Mouse (Mus musculus) lung, postnatal 0 days (tissue): Measurements from ENCODE around the gene Tead1. TPM values are rescaled to one million over a fixed set of nuclear protein-coding genes. Genes with fewer than 3 reads are reported as not detected.
A peak's percentile ranks its signal among the peaks of the same experiment; 100 is the strongest.

Experiments used
- ATAC-seq: fragments of 200-750 bp; cut with Nextera tagmentation; 2 replicates; pipeline ENCODE4 v1.8.0; 2017; ENCODE audit warnings: moderate library complexity
- DNase-seq: peaks from one replicate; pipeline ENCODE4 v3.0.0-alpha.2; 2016; ENCODE audit warnings: low spot score
- H3K27ac ChIP-seq: fragments of 300-500 bp; sonication (generic); 2 replicates; pipeline ENCODE4 v1.5.1; 2014; ENCODE audit warnings: antibody characterized with exemption, mild to moderate bottlenecking, low read length, mixed read lengths
- H3K27me3 ChIP-seq: fragments of 300-500 bp; sonication (generic); replicated peaks from 2 replicates; pipeline ENCODE4 v1.6.1; 2014; ENCODE audit warnings: low read length, mixed read lengths; ENCODE audit not compliant: insufficient read depth
- H3K36me3 ChIP-seq: fragments of 300-500 bp; sonication (generic); 2 replicates; pipeline ENCODE4 v1.6.1; 2014; ENCODE audit warnings: low read length, mixed read lengths; ENCODE audit not compliant: insufficient read depth
- H3K4me1 ChIP-seq: fragments of 300-500 bp; sonication (generic); 2 replicates; pipeline ENCODE4 v1.6.1; 2014; ENCODE audit warnings: antibody characterized with exemption, low read depth, low read length, mixed read lengths; ENCODE audit not compliant: insufficient read depth
- H3K4me2 ChIP-seq: fragments of 300-500 bp; sonication (generic); replicated peaks from 2 replicates; pipeline ENCODE4 v1.6.1; 2014; ENCODE audit warnings: low read depth, mild to moderate bottlenecking, low read length, moderate library complexity, mixed read lengths
- H3K4me3 ChIP-seq: fragments of 300-500 bp; sonication (generic); 2 replicates; pipeline ENCODE4 v1.5.1; 2014; ENCODE audit warnings: low read depth, low read length
- H3K9ac ChIP-seq: fragments of 300-500 bp; sonication (generic); replicated peaks from 2 replicates; pipeline ENCODE4 v1.6.1; 2014; ENCODE audit warnings: low read depth, mild to moderate bottlenecking
- H3K9me3 ChIP-seq: fragments of 300-500 bp; sonication (generic); 2 replicates; pipeline ENCODE4 v1.6.1; 2016; ENCODE audit warnings: low read length, mixed read lengths
- CTCF ChIP-seq: IDR thresholded peaks from 2 replicates; pipeline ENCODE4 v1.5.1; 2016; ENCODE audit warnings: antibody characterized with exemption, mild to moderate bottlenecking
- EP300 ChIP-seq: IDR thresholded peaks from 2 replicates; pipeline ENCODE4 v1.6.1; 2016; ENCODE audit warnings: antibody characterized with exemption, mild to moderate bottlenecking, control low read depth
- WGBS: fragments of 180-500 bp; shearing (Covaris S2); extraction: QIAGEN DNeasy Blood & Tissue Kit; methylation state at CpG from one replicate; pipeline ENCODE4 v1.1.7; 2014; 5-methylcytosine and 5-hydroxymethylcytosine counted together
- polyA plus RNA-seq: library from polyadenylated mRNA; unstranded; fragments of >200 nt; fragmentation: Nextera tagmentation; extraction: Ambion mirVana; gene quantifications from 2 replicates; pipeline ENCODE4 v1.2.1, GENCODE M21; 2015

Gene Tead1
- polyA plus RNA-seq, 1 experiment from 2014 or later: 23.0 TPM

DNA sequence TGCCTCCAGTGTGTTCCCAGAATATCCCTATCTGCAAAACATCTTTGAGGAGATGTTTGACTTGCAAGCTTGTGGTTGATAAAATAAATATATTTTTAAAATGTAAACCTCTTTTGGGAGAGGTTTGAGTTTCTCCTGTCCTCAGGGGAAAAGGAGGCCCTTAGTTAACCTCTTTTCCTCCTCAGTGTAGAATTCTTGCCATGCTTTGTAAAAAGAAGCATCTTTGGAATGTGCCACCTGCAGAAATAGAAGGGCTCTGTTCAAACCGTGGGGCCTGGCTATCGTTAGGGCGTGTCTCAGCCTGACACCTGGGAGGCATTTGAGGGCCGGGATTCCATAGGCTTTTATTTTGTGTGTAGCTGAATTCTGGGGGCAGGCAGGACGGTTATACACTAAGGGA, 51.1 kb downstream of the Tead1 start:
- peak; percentile 60 for ATAC-seq
- Histone ChIP-seq H3K36me3 (no peaks in the 10 kb centered on the region), H3K4me1 (peaks cover 8% of the 10 kb centered on the region; the same call in 1 of the 2 replicates), H3K4me3 (no peak overlapping the region), H3K9ac (no peak overlapping the region), H3K9me3 (no peaks in the 10 kb centered on the region), H3K27me3 (no peaks in the 10 kb centered on the region), H3K4me2 (no peak overlapping the region), H3K27ac (0 out of 2 replicates have a peak overlapping the region, but pooled peaks have one; percentile 27)
- DNase-seq: peak; percentile 52
- TF ChIP-seq CTCF: no peak
- TF ChIP-seq EP300: peak; percentile 98
- WGBS: 52% methylated on average over 5 of the region's 5 CpGs

DNA sequence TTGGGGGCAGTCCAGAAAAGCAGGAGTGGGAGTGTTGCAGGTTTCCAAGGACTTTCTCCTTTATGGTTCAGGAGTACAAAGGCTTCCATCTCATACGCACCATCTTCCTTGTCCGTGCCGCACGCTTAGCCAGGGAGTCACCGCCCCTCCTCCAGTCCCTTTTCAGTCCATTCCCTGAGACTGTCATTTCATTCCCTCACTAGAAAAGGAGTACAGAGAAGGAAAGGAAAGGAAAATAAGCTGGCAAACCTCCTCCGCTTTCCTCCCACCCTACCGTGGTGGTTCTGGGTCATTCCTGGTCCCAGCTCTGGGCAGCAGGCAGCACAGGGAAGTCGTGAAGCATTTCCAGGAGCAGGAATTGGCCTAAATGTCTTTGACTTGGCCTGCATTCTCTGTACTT, 52.5 kb downstream of the Tead1 start:
- H3K27ac ChIP-seq: peak overlapping the region; percentile 27; the same call in 1 of the 2 replicates

DNA sequence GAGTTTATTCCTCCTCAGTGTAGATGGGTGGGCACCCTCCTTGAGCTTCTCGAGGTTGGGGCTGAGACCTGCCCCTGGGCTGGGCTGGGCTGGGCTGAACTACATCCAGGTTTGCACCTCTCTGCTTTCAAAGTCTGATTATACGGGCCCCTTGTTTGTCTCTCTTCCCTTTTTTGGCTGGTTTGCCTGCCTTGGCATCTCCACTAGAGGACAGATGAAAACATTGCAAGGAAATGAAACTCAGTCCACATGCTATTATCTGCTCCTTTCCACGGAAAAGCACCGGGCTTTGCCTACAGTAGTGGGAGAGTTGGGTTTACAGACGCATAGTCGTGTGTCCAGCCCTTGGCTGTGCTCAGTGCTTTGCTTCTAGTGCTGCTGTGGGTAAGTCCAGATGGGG, 60.1 kb downstream of the Tead1 start:
- no peaks in the 10 kb centered on the region for H3K36me3 ChIP-seq
- H3K4me2 ChIP-seq: no peak overlapping the region
- H3K27me3 ChIP-seq: no peaks in the 10 kb centered on the region
- TF ChIP-seq CTCF: peak; percentile 16; the same call in 1 of the 2 replicates
- no peak for TF ChIP-seq EP300
- H3K4me3 ChIP-seq: no peak overlapping the region
- DNase-seq (no peak), ATAC-seq (no peak)
- H3K9ac ChIP-seq: no peak overlapping the region
- no peaks in the 10 kb centered on the region for H3K9me3 ChIP-seq
- H3K4me1 ChIP-seq: peaks cover 14% of the 10 kb centered on the region; the same call in 1 of the 2 replicates
- 52% methylated on average over 6 of the region's 6 CpGs for WGBS
- no peak overlapping the region for H3K27ac ChIP-seq

More for the DNA sequence above, 52.5 kb downstream of the Tead1 start:
- TF ChIP-seq CTCF (no peak), EP300 (no peak)
- Histone ChIP-seq H3K27me3 (no peaks in the 10 kb centered on the region), H3K36me3 (no peaks in the 10 kb centered on the region), H3K9ac (no peak overlapping the region), H3K9me3 (no peaks in the 10 kb centered on the region), H3K4me3 (no peak overlapping the region), H3K4me1 (peaks cover 8% of the 10 kb centered on the region; the same call in 1 of the 2 replicates), H3K4me2 (no peak overlapping the region)
- WGBS: 54% methylated on average over 8 of the region's 8 CpGs
- no peak for ATAC-seq
- no peak for DNase-seq

DNA sequence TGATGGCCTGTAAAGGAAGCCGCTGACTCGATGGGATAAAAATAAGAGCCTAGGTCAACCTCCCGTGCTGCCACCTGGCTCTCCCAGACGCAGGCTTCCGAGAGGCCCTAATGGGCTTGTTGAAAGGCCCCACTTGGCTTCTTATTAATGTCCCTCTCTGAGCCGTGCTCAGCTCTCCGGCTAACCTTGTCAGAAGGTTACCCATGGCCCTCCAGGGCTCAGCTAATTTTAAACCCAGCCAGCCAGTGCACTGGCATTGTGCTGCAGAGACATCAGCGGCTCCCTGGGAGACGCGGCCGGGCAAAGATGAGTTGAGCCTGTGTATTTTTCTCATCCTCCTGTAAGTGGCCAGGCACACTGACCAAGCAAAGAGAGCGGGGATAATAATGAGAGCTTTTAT, 62.7 kb downstream of the Tead1 start:
- no peak overlapping the region for H3K9ac ChIP-seq
- TF ChIP-seq CTCF (no peak), EP300 (no peak)
- no peaks in the 10 kb centered on the region for H3K36me3 ChIP-seq
- ATAC-seq (no peak), DNase-seq (no peak)
- H3K9me3 ChIP-seq: no peaks in the 10 kb centered on the region
- H3K4me3 ChIP-seq: no peak overlapping the region
- H3K27ac ChIP-seq: no peak overlapping the region
- peaks cover 14% of the 10 kb centered on the region; the same call in 1 of the 2 replicates for H3K4me1 ChIP-seq
- no peaks in the 10 kb centered on the region for H3K27me3 ChIP-seq
- 52% methylated on average over 12 of the region's 12 CpGs for WGBS
- H3K4me2 ChIP-seq: no peak overlapping the region

DNA sequence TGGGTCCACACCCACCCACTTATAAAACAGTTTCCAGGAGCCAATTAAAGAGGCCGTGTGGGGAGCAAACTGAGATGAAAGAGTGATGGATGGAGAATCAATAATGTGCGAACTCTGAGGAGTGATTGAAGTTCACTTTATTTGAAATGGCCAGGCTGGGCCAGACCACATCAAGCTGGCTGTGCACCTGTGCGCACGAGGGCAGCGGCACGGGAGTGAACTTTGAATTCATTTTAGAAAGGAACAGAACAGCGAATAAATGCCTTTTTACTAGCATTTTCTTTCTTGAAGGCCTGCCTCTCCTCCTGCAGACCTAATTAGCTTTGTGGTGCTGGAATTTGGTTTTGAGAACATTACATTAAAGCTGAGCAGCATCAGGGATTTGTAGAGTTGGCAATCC, 63.9 kb downstream of the Tead1 start:
- ATAC-seq (no peak), DNase-seq (no peak)
- Histone ChIP-seq H3K9ac (no peak overlapping the region), H3K4me2 (no peak overlapping the region), H3K4me1 (peaks cover 14% of the 10 kb centered on the region; the same call in 1 of the 2 replicates), H3K9me3 (no peaks in the 10 kb centered on the region), H3K27ac (no peak overlapping the region), H3K36me3 (no peaks in the 10 kb centered on the region), H3K4me3 (no peak overlapping the region), H3K27me3 (no peaks in the 10 kb centered on the region)
- no peak for TF ChIP-seq CTCF
- no peak for TF ChIP-seq EP300
- 58% methylated on average over 7 of the region's 7 CpGs for WGBS

DNA sequence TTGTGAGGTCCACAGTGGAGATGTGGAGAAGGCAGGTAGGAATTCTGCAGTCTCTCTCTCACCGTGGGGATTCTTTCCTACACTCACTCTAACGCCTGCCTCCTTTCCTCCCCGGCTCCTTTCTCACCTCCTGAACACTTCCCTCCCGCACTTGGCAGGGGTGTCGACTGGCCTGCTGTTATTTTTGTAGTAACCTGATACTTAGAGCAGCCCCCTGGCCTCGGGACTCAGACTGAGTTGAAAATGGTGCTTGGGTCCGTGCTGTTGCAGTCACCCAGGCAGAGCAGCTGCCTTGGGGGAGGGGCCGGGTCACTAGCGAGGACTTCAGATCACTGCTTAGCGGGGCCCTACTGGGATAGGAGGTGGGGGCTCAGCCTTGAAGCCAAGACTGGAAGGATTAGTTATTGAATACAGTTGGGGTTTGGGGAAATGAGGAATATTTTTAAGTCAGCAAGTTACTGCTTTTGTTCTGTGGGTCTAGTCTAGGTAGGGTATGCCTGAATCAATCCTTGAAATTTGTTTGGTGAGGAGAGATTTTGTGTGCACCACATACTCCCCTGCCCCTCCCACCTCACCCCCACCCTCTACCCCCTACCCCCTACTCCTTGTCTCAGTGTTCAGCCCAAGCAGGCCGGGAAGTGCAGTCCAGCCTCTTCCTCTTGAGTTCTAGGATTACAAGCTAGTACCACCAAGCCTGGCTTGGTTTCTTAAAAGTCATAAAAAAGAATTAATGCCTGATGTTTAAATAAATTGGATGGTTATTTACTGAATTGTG, 64.7 kb downstream of the Tead1 start:
- 12% methylated on average over 11 of the region's 11 CpGs for WGBS
- TF ChIP-seq EP300 (no peak), CTCF (no peak)
- DNase-seq (peak; percentile 61), ATAC-seq (peak; percentile 57)
- Histone ChIP-seq H3K9ac (no peak overlapping the region), H3K4me2 (no peak overlapping the region), H3K4me1 (peaks cover 14% of the 10 kb centered on the region; the same call in 1 of the 2 replicates), H3K27me3 (no peaks in the 10 kb centered on the region), H3K36me3 (no peaks in the 10 kb centered on the region), H3K27ac (no peak overlapping the region), H3K9me3 (no peaks in the 10 kb centered on the region), H3K4me3 (no peak overlapping the region)
